Mouse (Mus musculus) limb, embryonic 15.5 days (tissue): Measurements from ENCODE around the gene Rapgef4. TPM values are rescaled to one million over a fixed set of nuclear protein-coding genes. Genes with fewer than 3 reads are reported as not detected.
A peak's percentile ranks its signal among the peaks of the same experiment; 100 is the strongest.

Experiments
- ATAC-seq: fragments of 200-750 bp; cut with Nextera tagmentation; 2 replicates; pipeline ENCODE4 v1.8.0; 2017; ENCODE audit warnings: low read depth, moderate TSS enrichment; ENCODE audit not compliant: insufficient number of reproducible peaks, low FRiP score, low TSS enrichment
- H3K27ac ChIP-seq: fragments of 300-500 bp; sonication (generic); 2 replicates; pipeline ENCODE4 v1.5.1; 2015; ENCODE audit warnings: moderate library complexity, mild to moderate bottlenecking, inconsistent platforms
- H3K27me3 ChIP-seq: fragments of 300-500 bp; sonication (generic); 2 replicates; pipeline ENCODE4 v1.6.1; 2015; ENCODE audit warnings: inconsistent platforms
- H3K36me3 ChIP-seq: fragments of 300-500 bp; sonication (generic); 2 replicates; pipeline ENCODE4 v1.6.1; 2015; ENCODE audit warnings: inconsistent platforms
- H3K4me1 ChIP-seq: fragments of 300-500 bp; sonication (generic); 2 replicates; pipeline ENCODE4 v1.6.1; 2015; ENCODE audit warnings: inconsistent platforms
- H3K4me2 ChIP-seq: fragments of 300-500 bp; sonication (generic); 2 replicates; pipeline ENCODE4 v1.6.1; 2015; ENCODE audit warnings: mild to moderate bottlenecking, inconsistent platforms
- H3K4me3 ChIP-seq: fragments of 300-500 bp; sonication (generic); 2 replicates; pipeline ENCODE4 v1.5.1; 2015; ENCODE audit warnings: mild to moderate bottlenecking, inconsistent platforms
- H3K9ac ChIP-seq: fragments of 300-500 bp; sonication (generic); 2 replicates; pipeline ENCODE4 v1.6.1; 2015; ENCODE audit warnings: inconsistent platforms
- H3K9me3 ChIP-seq: fragments of 300-500 bp; sonication (generic); 2 replicates; pipeline ENCODE4 v1.6.1; 2016; ENCODE audit warnings: inconsistent platforms
- whole genome bisulfite sequencing: fragments of 180-500 bp; shearing (Covaris S2); methylation state at CpG from one replicate; pipeline ENCODE4 v1.1.7; 2015; 5-methylcytosine and 5-hydroxymethylcytosine counted together
- polyA plus RNA-seq: library from polyadenylated mRNA; unstranded; fragments of >200 nt; fragmentation: Nextera tagmentation; extraction: Ambion mirVana; gene quantifications from 2 replicates; pipeline ENCODE4 v1.2.1, GENCODE M21; 2015

Rapgef4 gene
- polyA plus RNA-seq, 1 experiment from 2014 or later, result 4.6 TPM

- no peaks in the 10 kb centered on the region for H3K9me3 ChIP-seq
- H3K36me3 ChIP-seq, result no peaks in the 10 kb centered on the region
- H3K4me3 ChIP-seq, result no peak overlapping the region
- no peaks in the 10 kb centered on the region for H3K27me3 ChIP-seq
- H3K27ac ChIP-seq, result no peak overlapping the region
- no peak overlapping the region for H3K4me2 ChIP-seq
- ATAC-seq, result no peak
- WGBS, result 88% methylated on average over 15 of the region's 15 CpGs
- peaks cover 8% of the 10 kb centered on the region; the same call in 1 of the 2 replicates for H3K4me1 ChIP-seq
- no peak overlapping the region for H3K9ac ChIP-seq
These were observed 198.7 kb downstream of the Rapgef4 start for GRCm38 (mm10) chr2:72179600-72180301.

- Histone ChIP-seq H3K4me1 (0 out of 2 replicates have a peak, but pooled peaks cover 2% of the 10 kb centered on the region), H3K27me3 (no peaks in the 10 kb centered on the region), H3K4me3 (no peak overlapping the region), H3K9ac (no peak overlapping the region), H3K27ac (no peak overlapping the region), H3K4me2 (no peak overlapping the region), H3K9me3 (no peaks in the 10 kb centered on the region), H3K36me3 (no peaks in the 10 kb centered on the region)
- WGBS, result 76% methylated on average over 2 of the region's 2 CpGs
- ATAC-seq, result no peak
These were observed 200.4 kb downstream of the Rapgef4 start for GRCm38 (mm10) chr2:72181443-72181842.

DNA sequence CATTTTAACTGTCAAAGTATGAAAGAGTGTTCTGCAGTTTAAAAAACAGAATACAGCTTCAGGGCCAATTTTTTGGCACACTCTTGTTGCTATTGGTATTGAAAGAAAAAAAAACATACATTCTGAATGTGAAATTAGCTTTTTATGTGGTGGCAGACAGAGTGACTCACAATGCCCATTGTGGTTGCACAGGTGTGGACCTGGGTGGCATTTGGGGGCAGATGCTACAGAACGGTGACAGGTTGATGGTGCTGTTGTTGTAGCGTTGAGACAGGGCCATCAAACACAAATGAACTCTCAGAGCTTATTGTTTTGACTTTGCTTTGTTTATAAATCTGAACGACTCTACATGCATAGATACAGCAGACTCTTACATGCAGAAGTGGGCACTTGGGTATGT is 202.7 kb downstream of the Rapgef4 start:
- H3K4me1 ChIP-seq, result 0 out of 2 replicates have a peak, but pooled peaks cover 2% of the 10 kb centered on the region
- no peak overlapping the region for H3K4me3 ChIP-seq
- no peaks in the 10 kb centered on the region for H3K36me3 ChIP-seq
- no peak overlapping the region for H3K9ac ChIP-seq
- H3K27me3 ChIP-seq, result no peaks in the 10 kb centered on the region
- no peaks in the 10 kb centered on the region for H3K9me3 ChIP-seq
- no peak overlapping the region for H3K27ac ChIP-seq
- no peak overlapping the region for H3K4me2 ChIP-seq
- WGBS, result 78% methylated on average over 3 of the region's 3 CpGs
- no peak for ATAC-seq

DNA sequence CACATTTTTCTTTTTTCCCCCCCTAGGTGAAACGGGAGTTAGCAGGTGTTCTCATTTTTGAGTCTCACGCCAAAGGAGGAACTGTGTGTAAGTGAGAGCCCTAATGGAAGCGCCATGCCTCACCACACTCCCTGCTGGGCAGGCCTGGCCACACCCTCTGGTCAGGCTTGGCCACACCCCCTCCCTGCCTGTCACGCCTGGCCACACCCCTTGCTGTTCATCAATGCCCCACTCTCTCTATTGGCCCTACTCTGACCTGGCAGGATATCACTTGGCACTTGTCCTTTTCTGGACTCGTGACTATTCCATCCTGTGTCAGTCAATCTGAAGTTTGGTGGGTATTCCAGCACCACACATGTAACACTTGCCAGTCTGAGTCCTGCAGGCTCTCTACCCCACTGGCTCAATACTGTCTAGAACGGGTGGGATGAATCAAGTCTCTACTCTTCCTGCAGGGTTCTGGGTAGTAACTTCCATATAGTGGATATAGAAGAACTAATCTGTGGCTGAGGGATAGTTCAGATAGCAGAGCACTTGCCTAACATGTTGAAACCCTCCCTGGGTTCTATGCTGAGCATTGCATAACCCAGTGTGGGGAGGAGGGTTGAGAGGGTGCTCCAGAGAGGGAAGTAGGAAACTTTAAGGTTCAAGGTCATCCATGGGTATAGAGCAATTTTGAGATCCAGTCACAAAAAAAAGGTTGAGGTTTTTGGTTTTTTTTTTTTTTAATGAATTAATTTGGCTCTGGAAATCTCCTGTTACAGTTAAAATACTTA is 215.3 kb downstream of the Rapgef4 start:
- H3K9me3 ChIP-seq, result no peaks in the 10 kb centered on the region
- H3K27me3 ChIP-seq, result no peaks in the 10 kb centered on the region
- no peak for ATAC-seq
- H3K9ac ChIP-seq, result no peak overlapping the region
- WGBS, result 62% methylated on average over 6 of the region's 6 CpGs
- no peaks in the 10 kb centered on the region for H3K4me1 ChIP-seq
- no peak overlapping the region for H3K4me3 ChIP-seq
- H3K36me3 ChIP-seq, result no peaks in the 10 kb centered on the region
- H3K4me2 ChIP-seq, result no peak overlapping the region
- H3K27ac ChIP-seq, result no peak overlapping the region

DNA sequence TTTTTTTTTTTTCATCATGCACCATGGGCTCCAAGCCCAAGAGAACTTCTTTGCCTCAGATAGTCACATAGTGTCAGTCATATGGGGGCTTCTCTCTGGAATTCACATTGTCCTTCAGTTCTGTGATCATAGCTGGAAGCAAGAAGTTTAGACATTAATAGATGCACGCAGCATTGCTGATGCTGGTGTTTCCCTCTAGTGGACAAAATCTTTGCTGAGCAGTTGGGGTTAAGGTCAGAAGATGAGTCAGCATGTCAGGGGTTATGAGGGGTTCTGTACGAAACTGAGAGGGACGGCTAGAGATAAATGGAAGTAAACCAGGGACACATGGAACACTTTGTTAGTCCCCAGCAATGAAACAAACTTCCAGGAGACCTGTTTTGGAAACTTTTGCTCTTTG is 216.0 kb downstream of the Rapgef4 start:
- Histone ChIP-seq H3K4me2 (no peak overlapping the region), H3K4me3 (no peak overlapping the region), H3K9ac (no peak overlapping the region), H3K4me1 (no peaks in the 10 kb centered on the region), H3K27ac (no peak overlapping the region), H3K36me3 (no peaks in the 10 kb centered on the region), H3K9me3 (no peaks in the 10 kb centered on the region), H3K27me3 (no peaks in the 10 kb centered on the region)
- no peak for ATAC-seq
- 49% methylated on average over 3 of the region's 3 CpGs for WGBS

DNA sequence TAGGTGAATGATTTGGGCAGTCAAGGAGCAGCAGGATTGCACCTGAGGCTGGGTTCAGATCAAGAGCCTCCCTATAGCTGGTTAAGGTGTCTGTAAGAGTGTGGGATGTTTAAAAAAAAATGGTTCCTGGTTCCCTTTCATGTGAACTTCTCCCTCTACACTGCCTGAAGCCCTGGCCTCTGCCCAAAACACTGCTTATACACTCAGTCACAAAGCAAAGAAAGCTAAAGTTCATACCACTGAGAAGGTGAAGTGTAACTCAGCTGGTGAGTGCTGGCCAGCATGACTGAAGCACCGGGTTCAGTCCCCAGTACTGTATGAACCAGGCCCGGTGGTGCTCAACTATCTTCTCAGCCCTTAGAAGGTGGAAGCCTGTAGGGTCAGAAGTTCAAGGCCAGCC is 218.4 kb downstream of the Rapgef4 start:
- H3K4me2 ChIP-seq, result no peak overlapping the region
- 85% methylated on average over 2 of the region's 2 CpGs for WGBS

GRCm38 (mm10) chr2:72201506-72201905 is 220.5 kb downstream of the Rapgef4 start:
- no peak overlapping the region for H3K9ac ChIP-seq
- 53% methylated on average over 9 of the region's 9 CpGs for WGBS
- H3K4me3 ChIP-seq, result no peak overlapping the region
- no peaks in the 10 kb centered on the region for H3K36me3 ChIP-seq
- no peaks in the 10 kb centered on the region for H3K9me3 ChIP-seq
- H3K4me2 ChIP-seq, result no peak overlapping the region
- H3K27me3 ChIP-seq, result no peaks in the 10 kb centered on the region
- no peak for ATAC-seq
- no peak overlapping the region for H3K27ac ChIP-seq
- H3K4me1 ChIP-seq, result peaks cover 7% of the 10 kb centered on the region; the same call in 1 of the 2 replicates

More for the DNA sequence above, 218.4 kb downstream of the Rapgef4 start:
- H3K9me3 ChIP-seq, result no peaks in the 10 kb centered on the region
- no peaks in the 10 kb centered on the region for H3K27me3 ChIP-seq
- peaks cover 7% of the 10 kb centered on the region; the same call in 1 of the 2 replicates for H3K4me1 ChIP-seq
- no peaks in the 10 kb centered on the region for H3K36me3 ChIP-seq
- no peak for ATAC-seq
- no peak overlapping the region for H3K9ac ChIP-seq
- H3K27ac ChIP-seq, result no peak overlapping the region
- H3K4me3 ChIP-seq, result no peak overlapping the region

GRCm38 (mm10) chr2:72202252-72202651 is 221.2 kb downstream of the Rapgef4 start:
- H3K36me3 ChIP-seq, result no peaks in the 10 kb centered on the region
- WGBS, result 78% methylated on average over 6 of the region's 6 CpGs
- no peak for ATAC-seq

DNA sequence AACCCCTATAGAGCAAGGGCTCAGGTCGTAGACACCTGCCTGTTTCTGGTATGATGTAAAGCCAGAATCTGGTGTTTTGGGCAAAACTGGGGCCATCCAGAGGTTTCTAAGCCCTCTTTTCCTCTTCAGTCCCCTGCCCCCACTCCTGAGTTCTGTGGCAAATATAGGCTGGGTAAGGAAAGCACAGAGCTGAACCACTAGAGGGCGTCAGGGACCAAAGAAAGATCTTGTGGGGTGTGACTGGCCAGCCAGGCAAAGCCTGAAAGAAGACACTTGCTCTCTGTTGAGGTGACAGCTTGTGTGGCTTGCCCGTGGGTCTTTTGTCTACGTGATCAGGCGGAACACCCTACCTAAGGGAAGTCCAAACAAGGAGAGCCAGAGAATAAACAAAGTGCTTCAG is 222.6 kb downstream of the Rapgef4 start:
- Histone ChIP-seq H3K4me2 (peak overlapping the region; percentile 29), H3K27me3 (no peaks in the 10 kb centered on the region), H3K4me3 (no peak overlapping the region), H3K4me1 (peaks cover 7% of the 10 kb centered on the region; the same call in 1 of the 2 replicates), H3K9me3 (no peaks in the 10 kb centered on the region), H3K9ac (no peak overlapping the region), H3K36me3 (no peaks in the 10 kb centered on the region), H3K27ac (no peak overlapping the region)
- no peak for ATAC-seq
- 4% methylated on average over 5 of the region's 5 CpGs for WGBS

More at GRCm38 (mm10) chr2:72202252-72202651, 221.2 kb downstream of the Rapgef4 start:
- H3K27ac ChIP-seq, result no peak overlapping the region
- H3K4me1 ChIP-seq, result peaks cover 7% of the 10 kb centered on the region; the same call in 1 of the 2 replicates
- no peaks in the 10 kb centered on the region for H3K9me3 ChIP-seq
- H3K4me2 ChIP-seq, result no peak overlapping the region
- H3K9ac ChIP-seq, result no peak overlapping the region
- no peak overlapping the region for H3K4me3 ChIP-seq
- no peaks in the 10 kb centered on the region for H3K27me3 ChIP-seq

DNA sequence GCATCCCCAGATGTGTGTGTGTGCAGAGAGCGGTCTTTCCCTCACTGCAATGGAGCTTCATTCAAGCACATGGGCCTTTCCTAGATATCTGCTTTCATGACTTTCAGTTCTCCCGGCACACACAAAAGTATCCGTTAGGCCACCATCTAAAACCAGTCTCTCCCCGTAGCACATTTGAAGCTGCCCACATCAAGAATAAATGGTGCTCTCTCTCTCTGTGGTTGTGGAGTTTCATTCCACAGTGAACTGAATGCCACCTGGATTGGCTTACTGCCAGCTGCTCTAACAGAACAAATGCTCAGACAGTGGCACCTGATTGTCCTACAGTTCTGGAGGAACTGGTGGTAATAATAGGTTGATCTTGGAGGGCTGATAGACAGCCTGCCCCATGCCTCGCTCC is 224.8 kb downstream of the Rapgef4 start:
- no peak overlapping the region for H3K4me3 ChIP-seq
- no peaks in the 10 kb centered on the region for H3K27me3 ChIP-seq
- no peak overlapping the region for H3K4me2 ChIP-seq
- 74% methylated on average over 5 of the region's 5 CpGs for WGBS
- no peak overlapping the region for H3K27ac ChIP-seq
- no peaks in the 10 kb centered on the region for H3K36me3 ChIP-seq
- H3K9me3 ChIP-seq, result no peaks in the 10 kb centered on the region
- peaks cover 7% of the 10 kb centered on the region; the same call in 1 of the 2 replicates for H3K4me1 ChIP-seq
- no peak for ATAC-seq
- H3K9ac ChIP-seq, result no peak overlapping the region

DNA sequence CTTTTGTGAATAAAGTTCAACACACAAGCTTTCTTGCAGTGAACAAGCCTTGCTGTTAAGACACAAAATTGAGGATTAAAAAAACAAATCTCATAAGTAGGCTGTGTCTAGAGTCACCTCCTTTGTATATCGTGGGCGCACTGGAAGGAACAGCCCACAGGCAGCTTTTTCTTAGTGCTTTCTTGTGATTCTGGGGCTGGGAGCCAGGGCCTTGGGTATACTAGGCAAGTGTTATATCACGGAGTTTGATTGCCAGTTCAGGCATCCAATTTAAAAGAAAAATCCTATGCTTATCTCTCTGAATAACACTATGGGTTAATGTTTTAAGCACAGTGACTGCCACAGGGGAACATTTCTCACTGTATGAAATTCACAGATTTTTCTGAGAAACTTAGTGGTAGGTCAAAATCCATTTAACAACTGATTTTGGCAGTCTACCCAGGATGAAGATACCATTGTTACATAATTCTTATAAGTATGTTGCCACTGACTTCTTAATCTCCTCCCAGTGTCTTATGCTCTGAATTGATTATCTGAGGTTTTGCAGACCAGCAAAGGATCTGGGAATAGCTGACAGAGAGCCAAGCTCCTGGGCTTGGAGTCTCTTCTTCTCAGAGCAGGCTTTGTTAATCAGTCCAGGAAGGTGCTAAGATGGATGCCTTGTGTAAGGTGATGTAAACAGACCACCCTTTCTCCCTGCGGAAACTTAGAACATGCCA is 225.6 kb downstream of the Rapgef4 start:
- peaks cover 7% of the 10 kb centered on the region; the same call in 1 of the 2 replicates for H3K4me1 ChIP-seq
- H3K9me3 ChIP-seq, result no peaks in the 10 kb centered on the region
- no peak overlapping the region for H3K4me2 ChIP-seq
- no peak overlapping the region for H3K4me3 ChIP-seq
- H3K9ac ChIP-seq, result no peak overlapping the region
- WGBS, result 82% methylated on average over 4 of the region's 4 CpGs
- no peaks in the 10 kb centered on the region for H3K27me3 ChIP-seq
- ATAC-seq, result no peak
- H3K36me3 ChIP-seq, result no peaks in the 10 kb centered on the region
- H3K27ac ChIP-seq, result no peak overlapping the region

- Histone ChIP-seq H3K9me3 (no peaks in the 10 kb centered on the region), H3K27ac (no peak overlapping the region), H3K9ac (no peak overlapping the region), H3K4me2 (no peak overlapping the region), H3K27me3 (no peaks in the 10 kb centered on the region), H3K36me3 (no peaks in the 10 kb centered on the region), H3K4me1 (no peaks in the 10 kb centered on the region), H3K4me3 (no peak overlapping the region)
- ATAC-seq, result no peak
- WGBS, result 85% methylated on average over 3 of the region's 3 CpGs
These were observed 236.3 kb downstream of the Rapgef4 start for GRCm38 (mm10) chr2:72217336-72217735.
